Comparison of ENCODE assay signal across 9 mouse cellular contexts in genomic region chr15:102355871-102356441, GRCm38 (mm10). TPM values are rescaled to one million over a fixed set of nuclear protein-coding genes. Genes with fewer than 3 reads are reported as not detected.
A peak's percentile ranks its signal among the peaks of the same experiment; 100 is the strongest.
DNase-seq lines count a peak whose midpoint lies in the region; ATAC-seq and TF ChIP-seq lines count a peak whose summit lies in the region.
"Had no signal": no experiment of that assay in that cellular context is flagged by ENCODE, and none has a peak within 500 bp of the region (broad histone marks: within the 10 kb centered on the region; RNA-seq: fewer than 3 reads in every experiment).

No protein-coding gene starts in this region.

- WGBS in cerebellum, adult 2 months: 7% methylated on average over 38 of the region's 38 CpGs
- 2% methylated on average over 38 of the region's 38 CpGs for WGBS in embryonic facial prominence, embryonic 12.5 days
- 4% methylated on average over 38 of the region's 38 CpGs for WGBS in intestine, embryonic 14.5 days
- 4% methylated on average over 37 of the region's 38 CpGs for WGBS in limb, embryonic 15.5 days
- 0% methylated on average over 38 of the region's 38 CpGs for WGBS in neural tube, embryonic 14.5 days

- H3K9ac ChIP-seq in ES-Bruce4 (ENCODE audit: low read depth, poor library complexity, severe bottlenecking): peak overlapping the region; percentile 91
- H3K9ac ChIP-seq in embryonic facial prominence, embryonic 12.5 days: peak overlapping the region; percentile 74
- peak overlapping the region; percentile 71 for H3K9ac ChIP-seq in intestine, embryonic 14.5 days (ENCODE audit: low read length)
- peak overlapping the region; percentile 51 for H3K9ac ChIP-seq in limb, embryonic 15.5 days
- peak overlapping the region; percentile 57 for H3K9ac ChIP-seq in neural tube, embryonic 14.5 days (replicated peaks; ENCODE audit: low read depth, low read length)

- H3K4me2 ChIP-seq in embryonic facial prominence, embryonic 12.5 days (replicated peaks): peak overlapping the region; percentile 71
- peak overlapping the region; percentile 77 for H3K4me2 ChIP-seq in intestine, embryonic 14.5 days (ENCODE audit: low read length)
- H3K4me2 ChIP-seq in limb, embryonic 15.5 days: peak overlapping the region; percentile 92
- H3K4me2 ChIP-seq in neural tube, embryonic 14.5 days (ENCODE audit: low read depth, low read length): peak overlapping the region; percentile 93

- H3K27ac ChIP-seq in cerebellum, adult 2 months (ENCODE audit: insufficient read depth, low read length): peak overlapping the region; percentile 76; the same call in 1 of the 2 replicates
- H3K27ac ChIP-seq in ES-Bruce4 (ENCODE audit: insufficient read depth, low read length): no peak overlapping the region
- H3K27ac ChIP-seq in embryonic facial prominence, embryonic 12.5 days: peak overlapping the region; percentile 92
- H3K27ac ChIP-seq in intestine, embryonic 14.5 days (ENCODE audit: low read depth): peak overlapping the region; percentile 68
- H3K27ac ChIP-seq in limb, embryonic 15.5 days: peak overlapping the region; percentile 87
- peak overlapping the region; percentile 46; the same call in 1 of the 2 replicates for H3K27ac ChIP-seq in neural tube, embryonic 14.5 days (ENCODE audit: low read depth, low read length)

- TF ChIP-seq CTCF in cerebellum, adult 2 months (IDR thresholded peaks at IDR 0.05; ENCODE audit: borderline replicate concordance, insufficient read depth, low read depth, low read length): no peak
- TF ChIP-seq CTCF in ES-Bruce4 (IDR thresholded peaks at IDR 0.05; ENCODE audit: low read depth, low read length): no peak

- DNase-seq in cerebellum, adult 2 months: peak; percentile 29 to 47
- DNase-seq in intestine, embryonic 14.5 days (ENCODE audit: low spot score): peak; percentile 90

- H3K27me3 ChIP-seq in cerebellum, adult 2 months (ENCODE audit: control insufficient read depth, insufficient read depth, low read length): peaks cover 3% of the 10 kb centered on the region; the same call in 1 of the 2 replicates
- no peaks in the 10 kb centered on the region for H3K27me3 ChIP-seq in ES-Bruce4 (ENCODE audit: control insufficient read depth, insufficient read depth, low read length, poor library complexity, severe bottlenecking)
- H3K27me3 ChIP-seq in embryonic facial prominence, embryonic 12.5 days: peaks cover 17% of the 10 kb centered on the region
- peaks cover 22% of the 10 kb centered on the region for H3K27me3 ChIP-seq in intestine, embryonic 14.5 days (replicated peaks; ENCODE audit: control insufficient read depth, insufficient read depth, low read length)
- peaks cover 13% of the 10 kb centered on the region for H3K27me3 ChIP-seq in limb, embryonic 15.5 days
- H3K27me3 ChIP-seq in neural tube, embryonic 14.5 days (ENCODE audit: control insufficient read depth, insufficient read depth, low read length): peaks cover 15% of the 10 kb centered on the region; the same call in 1 of the 2 replicates

- TF ChIP-seq EP300 in ES-Bruce4 (IDR thresholded peaks at IDR 0.05; ENCODE audit: insufficient read depth, low read depth, low read length): no peak

- no peak for ATAC-seq in cerebellum, adult (ENCODE audit: insufficient number of reproducible peaks, low FRiP score, low TSS enrichment)
- peak; percentile 49; the same call in 1 of the 2 replicates for ATAC-seq in embryonic facial prominence, embryonic 12.5 days (ENCODE audit: insufficient number of reproducible peaks, insufficient read depth, low FRiP score, low TSS enrichment)
- ATAC-seq in intestine, embryonic 14.5 days (replicated peaks; ENCODE audit: low FRiP score, low TSS enrichment, low read depth): peak; percentile 41
- peak; percentile 68 for ATAC-seq in limb, embryonic 15.5 days (ENCODE audit: insufficient number of reproducible peaks, low FRiP score, low TSS enrichment, low read depth)
- peak; percentile 38; the same call in 1 of the 2 replicates for ATAC-seq in neural tube, embryonic 14.5 days (ENCODE audit: low read depth)
- ATAC-seq in erythroid progenitor cell, adult 5-6 weeks (replicated peaks; ENCODE audit: low FRiP score, poor library complexity, severe bottlenecking): no peak

- peaks cover 4% of the 10 kb centered on the region for H3K4me1 ChIP-seq in cerebellum, adult 2 months (ENCODE audit: control insufficient read depth, insufficient read depth, low read length)
- H3K4me1 ChIP-seq in ES-Bruce4 (ENCODE audit: control insufficient read depth, insufficient read depth, low read length): no peaks in the 10 kb centered on the region
- peaks cover 31% of the 10 kb centered on the region for H3K4me1 ChIP-seq in embryonic facial prominence, embryonic 12.5 days
- H3K4me1 ChIP-seq in intestine, embryonic 14.5 days (replicated peaks; ENCODE audit: control insufficient read depth, insufficient read depth, low read length): peaks cover 20% of the 10 kb centered on the region
- H3K4me1 ChIP-seq in limb, embryonic 15.5 days: peaks cover 41% of the 10 kb centered on the region
- H3K4me1 ChIP-seq in neural tube, embryonic 14.5 days (ENCODE audit: control insufficient read depth, insufficient read depth, low read length): peaks cover 15% of the 10 kb centered on the region

- no peaks in the 10 kb centered on the region for H3K36me3 ChIP-seq in ES-Bruce4 (ENCODE audit: control insufficient read depth, insufficient read depth, low read length, poor library complexity, severe bottlenecking)
- no peaks in the 10 kb centered on the region for H3K36me3 ChIP-seq in embryonic facial prominence, embryonic 12.5 days
- H3K36me3 ChIP-seq in intestine, embryonic 14.5 days (ENCODE audit: control insufficient read depth, insufficient read depth, low read length): no peaks in the 10 kb centered on the region
- no peaks in the 10 kb centered on the region for H3K36me3 ChIP-seq in limb, embryonic 15.5 days
- H3K36me3 ChIP-seq in neural tube, embryonic 14.5 days (ENCODE audit: control insufficient read depth, insufficient read depth, low read length): no peaks in the 10 kb centered on the region

- no peak for TF ChIP-seq POLR2A in cerebellum, adult 2 months (IDR thresholded peaks at IDR 0.05; ENCODE audit: borderline replicate concordance, insufficient read depth, low read length)
- TF ChIP-seq POLR2A in ES-Bruce4 (IDR thresholded peaks at IDR 0.05; ENCODE audit: insufficient read depth, low read length): no peak

- no peaks in the 10 kb centered on the region for H3K9me3 ChIP-seq in ES-Bruce4 (replicated peaks; ENCODE audit: control insufficient read depth, insufficient read depth, low read length, poor library complexity, severe bottlenecking)
- H3K9me3 ChIP-seq in embryonic facial prominence, embryonic 12.5 days: no peaks in the 10 kb centered on the region
- no peaks in the 10 kb centered on the region for H3K9me3 ChIP-seq in intestine, embryonic 14.5 days (ENCODE audit: control insufficient read depth, low read length)
- no peaks in the 10 kb centered on the region for H3K9me3 ChIP-seq in limb, embryonic 15.5 days
- H3K9me3 ChIP-seq in neural tube, embryonic 14.5 days (ENCODE audit: control insufficient read depth, low read length): no peaks in the 10 kb centered on the region

- H3K4me3 ChIP-seq in cerebellum, adult 2 months (replicated peaks; ENCODE audit: insufficient read depth, low read depth, low read length): peak overlapping the region; percentile 47
- peak overlapping the region; percentile 74 for H3K4me3 ChIP-seq in ES-Bruce4 (ENCODE audit: low read depth, low read length)
- H3K4me3 ChIP-seq in embryonic facial prominence, embryonic 12.5 days: peak overlapping the region; percentile 39
- H3K4me3 ChIP-seq in intestine, embryonic 14.5 days (ENCODE audit: low read depth, low read length): peak overlapping the region; percentile 49
- H3K4me3 ChIP-seq in limb, embryonic 15.5 days: peak overlapping the region; percentile 51
- H3K4me3 ChIP-seq in neural tube, embryonic 14.5 days (ENCODE audit: low read depth, low read length): peak overlapping the region; percentile 46

RNA-seq across cellular contexts. Expression of gene Aaas, which starts 5.4 kb away (rescaled TPM):
- 29.7 and 33.1 TPM in 2 replicates for polyA plus RNA-seq in cerebellum, adult 2 months (2012; rRNA removed)
- 196 and 252 TPM in 2 replicates for polyA plus RNA-seq in ES-Bruce4 (2011; ENCODE audit: insufficient read depth, insufficient read length, low read depth, missing spikeins)
- 78.4 and 89.3 TPM in 2 replicates for polyA plus RNA-seq in embryonic facial prominence, embryonic 12.5 days (2016; fragmentation: Nextera tagmentation; extraction: Ambion mirVana)
- polyA plus RNA-seq in intestine, embryonic 14.5 days (2014; fragmentation: Nextera tagmentation; extraction: Ambion mirVana): 64.1 and 71.2 TPM in 2 replicates
- 61.3 and 62.0 TPM in 2 replicates for polyA plus RNA-seq in limb, embryonic 15.5 days (2015; fragmentation: Nextera tagmentation; extraction: Ambion mirVana)
- polyA plus RNA-seq in neural tube, embryonic 14.5 days (2014; fragmentation: Nextera tagmentation; extraction: Ambion mirVana): 25.8 and 26.8 TPM in 2 replicates
- 41.9 and 51.5 TPM in 2 replicates for total RNA-seq in erythroid progenitor cell, adult 5-6 weeks (2015; ENCODE audit: low replicate concordance)
- total RNA-seq in erythroid progenitor cell, adult 5-6 weeks (2017; ENCODE audit: low replicate concordance): 18.2 and 49.8 TPM in 2 replicates

RNA-seq across cellular contexts. Expression of gene Sp7, which starts 11.0 kb away (rescaled TPM):
- 1.4 TPM in 2 replicates for polyA plus RNA-seq in cerebellum, adult 2 months (2012; rRNA removed)
- not detected in 2 replicates for polyA plus RNA-seq in ES-Bruce4 (2011; ENCODE audit: insufficient read depth, insufficient read length, low read depth, missing spikeins)
- polyA plus RNA-seq in embryonic facial prominence, embryonic 12.5 days (2016; fragmentation: Nextera tagmentation; extraction: Ambion mirVana): 8.5 and 9.4 TPM in 2 replicates
- 1.2 and 1.3 TPM in 2 replicates for polyA plus RNA-seq in intestine, embryonic 14.5 days (2014; fragmentation: Nextera tagmentation; extraction: Ambion mirVana)
- polyA plus RNA-seq in limb, embryonic 15.5 days (2015; fragmentation: Nextera tagmentation; extraction: Ambion mirVana): 12.6 and 18.1 TPM in 2 replicates
- polyA plus RNA-seq in neural tube, embryonic 14.5 days (2014; fragmentation: Nextera tagmentation; extraction: Ambion mirVana): 0.39 and 4.0 TPM in 2 replicates
- not detected in 2 replicates for total RNA-seq in erythroid progenitor cell, adult 5-6 weeks (2015; ENCODE audit: low replicate concordance)
- total RNA-seq in erythroid progenitor cell, adult 5-6 weeks (2017; ENCODE audit: low replicate concordance): not detected in 2 replicates
- total RNA-seq: heart, postnatal 14 days had no signal

RNA-seq across cellular contexts. Expression of gene Myg1, which starts 24.4 kb away (rescaled TPM):
- polyA plus RNA-seq in cerebellum, adult 2 months (2012; rRNA removed): 106 and 110 TPM in 2 replicates
- polyA plus RNA-seq in ES-Bruce4 (2011; ENCODE audit: insufficient read depth, insufficient read length, low read depth, missing spikeins): 38.6 and 48.8 TPM in 2 replicates
- polyA plus RNA-seq in embryonic facial prominence, embryonic 12.5 days (2016; fragmentation: Nextera tagmentation; extraction: Ambion mirVana): 113 and 114 TPM in 2 replicates
- polyA plus RNA-seq in intestine, embryonic 14.5 days (2014; fragmentation: Nextera tagmentation; extraction: Ambion mirVana): 104 and 120 TPM in 2 replicates
- 81.8 and 86.3 TPM in 2 replicates for polyA plus RNA-seq in limb, embryonic 15.5 days (2015; fragmentation: Nextera tagmentation; extraction: Ambion mirVana)
- 89.1 and 99.2 TPM in 2 replicates for polyA plus RNA-seq in neural tube, embryonic 14.5 days (2014; fragmentation: Nextera tagmentation; extraction: Ambion mirVana)
- total RNA-seq in erythroid progenitor cell, adult 5-6 weeks (2015; ENCODE audit: low replicate concordance): 27.8 and 39.0 TPM in 2 replicates
- 16.2 and 29.7 TPM in 2 replicates for total RNA-seq in erythroid progenitor cell, adult 5-6 weeks (2017; ENCODE audit: low replicate concordance)

RNA-seq across cellular contexts. Expression of gene Pfdn5, which starts 30.0 kb away (rescaled TPM):
- 318 and 360 TPM in 2 replicates for polyA plus RNA-seq in cerebellum, adult 2 months (2012; rRNA removed)
- 233 and 309 TPM in 2 replicates for polyA plus RNA-seq in ES-Bruce4 (2011; ENCODE audit: insufficient read depth, insufficient read length, low read depth, missing spikeins)
- 433 and 448 TPM in 2 replicates for polyA plus RNA-seq in embryonic facial prominence, embryonic 12.5 days (2016; fragmentation: Nextera tagmentation; extraction: Ambion mirVana)
- polyA plus RNA-seq in intestine, embryonic 14.5 days (2014; fragmentation: Nextera tagmentation; extraction: Ambion mirVana): 450 and 456 TPM in 2 replicates
- 314 and 380 TPM in 2 replicates for polyA plus RNA-seq in limb, embryonic 15.5 days (2015; fragmentation: Nextera tagmentation; extraction: Ambion mirVana)
- 546 and 560 TPM in 2 replicates for polyA plus RNA-seq in neural tube, embryonic 14.5 days (2014; fragmentation: Nextera tagmentation; extraction: Ambion mirVana)
- total RNA-seq in erythroid progenitor cell, adult 5-6 weeks (2015; ENCODE audit: low replicate concordance): 121 and 130 TPM in 2 replicates
- 68.3 and 116 TPM in 2 replicates for total RNA-seq in erythroid progenitor cell, adult 5-6 weeks (2017; ENCODE audit: low replicate concordance)

RNA-seq across cellular contexts. Expression of gene Sp1, which starts 50.0 kb away (rescaled TPM):
- polyA plus RNA-seq in cerebellum, adult 2 months (2012; rRNA removed): 12.6 and 14.1 TPM in 2 replicates
- polyA plus RNA-seq in ES-Bruce4 (2011; ENCODE audit: insufficient read depth, insufficient read length, low read depth, missing spikeins): 103 and 106 TPM in 2 replicates
- polyA plus RNA-seq in embryonic facial prominence, embryonic 12.5 days (2016; fragmentation: Nextera tagmentation; extraction: Ambion mirVana): 12.0 TPM in 2 replicates
- 14.4 and 15.8 TPM in 2 replicates for polyA plus RNA-seq in intestine, embryonic 14.5 days (2014; fragmentation: Nextera tagmentation; extraction: Ambion mirVana)
- 9.3 and 11.1 TPM in 2 replicates for polyA plus RNA-seq in limb, embryonic 15.5 days (2015; fragmentation: Nextera tagmentation; extraction: Ambion mirVana)
- polyA plus RNA-seq in neural tube, embryonic 14.5 days (2014; fragmentation: Nextera tagmentation; extraction: Ambion mirVana): 5.3 and 6.3 TPM in 2 replicates
- total RNA-seq in erythroid progenitor cell, adult 5-6 weeks (2015; ENCODE audit: low replicate concordance): 80.5 and 94.1 TPM in 2 replicates
- total RNA-seq in erythroid progenitor cell, adult 5-6 weeks (2017; ENCODE audit: low replicate concordance): 70.4 and 79.1 TPM in 2 replicates

Comparison
In these comparisons a context has a peak if more than half of its experiments do, and no peak if none do; other contexts are left out.
1. ATAC-seq: peak in embryonic facial prominence, embryonic 12.5 days (single experiment), intestine, embryonic 14.5 days (single experiment), limb, embryonic 15.5 days (single experiment) and neural tube, embryonic 14.5 days (single experiment); none in cerebellum, adult (single experiment) and erythroid progenitor cell, adult 5-6 weeks (single experiment).
2. Peak in every context shown above with its lines, with median percentiles within 50 percentile points of each other: H3K4me3 ChIP-seq, H3K9ac ChIP-seq and H3K4me2 ChIP-seq.